Mouse (Mus musculus) gastrocnemius, postnatal 4 days (tissue): Measurements from ENCODE around the gene Amacr. TPM values are rescaled to one million over a fixed set of nuclear protein-coding genes. Genes with fewer than 3 reads are reported as not detected.
A peak's percentile ranks its signal among the peaks of the same experiment; 100 is the strongest.

Source experiments
- DNase-seq, 2 experiments: peaks; one replicate each; pipeline ENCODE4 v3.0.0; 2021 to 2022; ENCODE audit warnings: low spot score in 2 of 2, mixed read lengths in 2 of 2
- long read RNA-seq, 2 experiments: library from polyadenylated mRNA; stranded (forward); transcript quantifications; one replicate each; pipeline ENCODE4 v2.0.0; 2021
- total RNA-seq, 2 experiments: library from RNA; stranded (reverse); gene quantifications; 2 replicates each; pipeline ENCODE4 v1.2.3; 2021

Gene Amacr
- total RNA-seq, result 10 to 100 TPM; 19.0 to 22.1 TPM
- long read RNA-seq, experiment 1, transcript Amacr-201 (5 exons, 2,577 nt), result major isoform, 31 of 38 reads
- long read RNA-seq, experiment 1, partial matches to known transcripts, result 0 of 38 reads
- long read RNA-seq, experiment 1, other reads (novel, unspliced or antisense), result 7 of 38 reads
- long read RNA-seq, experiment 2, transcript Amacr-201 (5 exons, 2,577 nt), result major isoform, 34 of 40 reads
- long read RNA-seq, experiment 2, partial matches to known transcripts, result 0 of 40 reads
- long read RNA-seq, experiment 2, other reads (novel, unspliced or antisense), result 6 of 40 reads

DNA sequence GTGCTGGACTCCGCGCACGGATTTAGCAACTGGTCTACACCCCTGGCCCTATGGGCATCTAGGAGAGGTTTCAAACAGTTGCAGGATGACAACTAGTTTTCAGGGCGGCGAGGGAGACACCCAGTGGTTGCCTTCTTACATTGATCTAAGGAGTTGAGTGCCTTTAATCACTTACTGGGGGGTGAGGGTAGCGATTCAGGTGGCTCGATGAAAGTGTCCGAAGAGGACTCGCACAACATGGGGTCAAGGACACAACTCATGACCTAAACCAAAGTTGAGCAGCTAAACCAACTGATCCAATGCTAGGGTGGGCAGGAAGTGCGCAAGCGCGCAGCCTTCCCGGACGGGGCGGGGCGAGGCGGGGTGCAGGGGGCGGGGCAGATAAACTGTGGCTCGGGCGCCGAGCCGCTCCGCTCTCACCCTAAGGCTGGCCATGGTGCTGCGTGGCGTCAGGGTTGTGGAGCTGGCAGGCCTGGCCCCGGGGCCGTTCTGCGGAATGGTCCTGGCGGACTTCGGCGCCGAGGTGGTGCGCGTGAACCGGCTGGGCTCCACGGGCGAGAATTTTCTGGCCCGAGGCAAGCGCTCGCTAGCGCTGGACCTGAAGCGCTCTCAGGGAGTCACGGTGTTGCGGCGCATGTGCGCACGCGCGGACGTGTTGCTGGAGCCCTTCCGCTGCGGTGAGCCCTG lies at the start of gene Amacr:
Gene Amacr, plus strand, starts transcription at position 380 of the 687 bp plus-strand sequence.
- DNase-seq, result peak; percentile 80 to 88

DNA sequence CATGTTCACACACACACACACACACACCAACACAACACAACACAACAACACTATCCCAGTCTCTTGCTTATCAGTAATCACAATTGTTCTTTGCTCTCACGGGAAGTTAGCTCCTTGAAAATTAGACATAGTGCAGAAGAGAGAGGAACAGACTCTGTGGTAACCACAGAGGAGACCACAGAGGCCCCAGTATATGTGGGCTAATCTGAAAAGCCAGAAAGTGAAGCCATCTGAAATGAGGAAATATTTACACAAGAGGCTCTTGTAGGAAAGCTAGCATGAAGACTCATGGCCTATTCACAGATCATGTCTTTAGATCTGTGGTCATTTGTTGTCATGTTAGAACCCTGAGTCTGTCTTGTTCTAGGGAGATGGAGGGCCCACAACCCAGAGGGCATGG lies 47.6 kb upstream of the Amacr start:
- DNase-seq, result no peak

DNA sequence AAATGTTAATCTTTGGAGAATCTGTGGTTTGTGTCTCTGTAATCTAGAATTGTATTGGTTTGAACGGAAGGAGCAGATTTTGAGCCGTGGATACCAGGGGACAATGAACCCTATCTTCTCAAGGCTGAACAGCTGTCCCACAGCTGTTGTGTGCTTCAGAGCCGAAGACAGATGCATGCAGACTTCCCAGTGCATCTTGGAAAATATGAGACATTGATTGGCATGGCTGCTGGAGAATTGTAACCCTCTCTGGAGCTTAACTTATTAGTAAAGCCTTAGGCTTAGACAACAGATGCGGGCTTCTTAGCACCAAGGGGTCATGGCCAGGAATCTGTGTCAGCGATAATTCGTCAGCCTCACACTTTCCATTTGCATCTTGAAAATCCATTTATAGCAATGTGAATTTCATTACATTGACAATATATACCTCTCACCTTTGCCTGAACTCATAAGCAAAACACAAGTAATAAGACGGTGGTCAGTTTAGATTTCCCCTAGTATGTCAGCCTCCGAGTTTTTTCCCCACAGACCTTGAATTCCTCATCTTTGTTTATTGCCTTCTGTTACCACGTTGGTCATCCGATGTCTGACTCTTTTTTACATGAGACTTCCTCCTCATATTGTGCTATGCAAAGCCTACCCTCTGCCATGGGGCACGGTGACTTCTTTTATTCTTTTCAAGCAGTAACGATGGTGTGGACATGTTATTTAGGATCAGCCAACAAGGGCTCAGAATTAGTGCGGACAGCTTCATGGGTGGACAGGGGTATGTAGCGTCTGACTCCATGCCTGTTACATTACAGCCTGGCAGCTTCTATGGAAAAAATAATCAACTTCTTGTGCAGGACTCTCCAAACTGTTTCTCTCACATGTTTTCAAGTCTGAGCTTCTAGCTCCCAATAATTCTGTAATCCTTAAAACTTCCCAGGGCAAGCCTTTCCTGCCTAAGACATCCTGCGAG lies 41.1 kb upstream of the Amacr start:
- peak in 1 of 2 experiments; percentile 45 for DNase-seq

DNA sequence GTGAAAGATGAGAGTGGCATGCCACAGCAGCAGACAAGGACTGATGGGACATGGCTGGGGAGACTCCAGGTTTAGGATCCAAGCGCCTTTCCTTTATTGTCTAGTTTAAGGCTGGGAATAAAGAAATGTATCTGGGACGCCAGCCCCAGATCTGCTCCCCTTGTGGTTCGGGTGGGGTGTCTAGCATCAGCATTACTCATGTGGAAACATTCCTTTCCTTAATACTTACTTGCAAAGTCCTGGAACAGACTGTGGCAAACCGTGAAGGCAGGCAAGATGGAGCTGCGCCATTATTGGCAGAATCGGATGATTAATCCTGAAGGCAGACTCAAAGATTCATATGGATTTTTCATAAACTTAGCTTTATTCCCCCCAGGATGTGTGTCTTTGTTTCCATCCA lies 39.7 kb upstream of the Amacr start:
- peak in 1 of 2 experiments; percentile 33 for DNase-seq

DNA sequence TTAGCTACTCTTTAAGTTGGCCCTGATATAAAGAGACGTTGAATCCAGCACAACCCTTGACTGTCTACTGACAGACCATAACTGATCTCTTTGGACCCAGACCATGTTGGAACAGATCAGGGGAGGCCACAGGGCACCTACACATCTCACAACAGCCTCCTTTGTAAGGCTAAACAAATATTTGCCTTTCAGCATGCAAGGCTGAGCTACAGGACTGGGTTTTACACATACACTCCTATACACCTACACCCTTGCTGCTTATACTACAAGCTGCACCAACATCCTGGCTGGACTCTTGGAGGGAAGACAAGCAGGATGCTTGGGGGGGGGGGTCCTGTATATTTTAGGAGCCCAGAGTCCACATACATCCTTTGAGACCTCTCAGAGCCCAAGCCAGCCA lies 33.7 kb upstream of the Amacr start:
- DNase-seq, result no peak

DNA sequence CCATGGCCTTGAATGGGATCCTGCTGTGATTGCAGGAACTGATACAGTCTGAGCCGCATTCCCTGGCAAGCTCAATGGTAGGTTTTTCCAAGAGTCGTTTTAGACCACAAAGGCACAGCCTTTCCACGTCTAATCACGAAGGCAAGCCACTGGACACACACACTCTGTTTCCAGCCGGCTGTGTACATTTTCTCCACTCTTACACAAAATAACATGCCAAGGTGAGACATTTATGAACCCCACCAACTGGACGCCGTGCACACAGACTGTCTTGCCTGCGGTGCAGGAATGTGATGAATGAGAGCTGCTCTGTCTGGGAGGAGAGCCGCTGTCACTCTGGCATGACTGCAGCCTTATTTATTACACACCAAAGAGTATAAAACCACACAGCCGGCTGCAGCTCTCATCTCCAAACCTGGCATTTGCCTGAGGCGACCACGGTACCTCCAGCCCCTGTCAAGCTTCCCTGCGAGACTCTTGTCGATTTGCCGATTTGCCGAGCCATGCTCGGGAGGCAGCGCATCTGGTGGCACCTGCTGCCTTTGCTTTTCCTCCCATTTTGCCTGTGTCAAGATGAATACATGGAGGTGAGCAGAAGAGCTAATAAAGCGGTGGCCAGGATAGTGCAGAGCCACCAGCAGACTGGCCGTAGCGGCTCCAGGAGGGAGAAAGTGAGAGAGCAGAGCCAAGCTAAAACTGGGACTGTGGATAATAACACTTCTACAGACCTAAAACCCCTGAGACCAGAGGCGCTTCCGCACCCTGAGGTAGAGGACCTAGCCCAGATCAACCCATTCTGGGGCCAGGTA lies 29.4 kb upstream of the Amacr start, which contains the start of gene C1qtnf3:
Gene C1qtnf3, plus strand, starts transcription at position 382 of the 809 bp plus-strand sequence.
- peak in 1 of 2 experiments; percentile 47 for DNase-seq

DNA sequence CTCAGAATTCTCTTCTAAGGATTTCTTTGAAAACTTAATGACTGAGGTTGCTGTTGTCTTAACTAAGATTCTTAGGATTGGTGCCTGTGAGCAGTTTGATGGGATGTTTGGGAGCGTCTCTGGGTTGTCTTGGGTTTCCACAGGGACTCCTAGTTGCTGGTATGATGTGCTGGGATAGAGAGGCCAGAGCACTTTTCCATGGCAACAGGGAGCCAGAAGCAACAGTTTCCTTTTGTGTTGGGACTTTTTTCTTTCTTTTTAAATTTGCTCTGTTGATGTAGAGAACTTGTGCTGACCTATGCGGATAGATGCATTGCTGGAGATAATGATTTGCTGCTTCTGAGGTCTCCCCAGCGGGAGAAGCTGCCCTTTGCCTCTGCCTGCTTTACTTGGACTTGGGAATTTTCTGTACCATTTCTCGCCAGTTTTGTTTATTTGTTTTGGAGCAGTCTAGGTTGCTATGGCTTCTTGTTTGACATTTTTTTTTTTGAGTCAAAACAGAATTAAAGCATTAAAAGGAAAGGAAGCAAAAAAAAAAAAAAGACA lies 28.7 kb upstream of the Amacr start:
- DNase-seq, result no peak

DNA sequence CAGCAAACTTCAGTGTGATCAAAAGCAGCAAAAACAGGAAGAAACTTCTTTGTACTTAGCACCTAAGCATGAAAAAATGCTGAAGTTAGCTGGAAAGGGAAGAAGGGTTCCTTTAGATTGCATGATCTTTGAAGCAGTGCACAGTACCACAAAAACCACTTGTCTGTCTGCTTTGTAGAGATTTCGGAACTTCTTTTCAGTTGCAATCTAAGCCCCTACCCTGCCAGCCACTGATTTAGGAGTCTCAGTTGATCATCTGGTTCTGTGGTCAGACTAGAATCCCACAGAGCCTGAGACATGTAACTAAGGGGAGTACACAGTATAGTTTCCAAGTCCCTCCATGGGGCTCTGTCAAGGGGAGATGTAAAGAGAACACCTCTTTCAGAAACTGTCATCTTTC lies 28.1 kb upstream of the Amacr start:
- no peak for DNase-seq

DNA sequence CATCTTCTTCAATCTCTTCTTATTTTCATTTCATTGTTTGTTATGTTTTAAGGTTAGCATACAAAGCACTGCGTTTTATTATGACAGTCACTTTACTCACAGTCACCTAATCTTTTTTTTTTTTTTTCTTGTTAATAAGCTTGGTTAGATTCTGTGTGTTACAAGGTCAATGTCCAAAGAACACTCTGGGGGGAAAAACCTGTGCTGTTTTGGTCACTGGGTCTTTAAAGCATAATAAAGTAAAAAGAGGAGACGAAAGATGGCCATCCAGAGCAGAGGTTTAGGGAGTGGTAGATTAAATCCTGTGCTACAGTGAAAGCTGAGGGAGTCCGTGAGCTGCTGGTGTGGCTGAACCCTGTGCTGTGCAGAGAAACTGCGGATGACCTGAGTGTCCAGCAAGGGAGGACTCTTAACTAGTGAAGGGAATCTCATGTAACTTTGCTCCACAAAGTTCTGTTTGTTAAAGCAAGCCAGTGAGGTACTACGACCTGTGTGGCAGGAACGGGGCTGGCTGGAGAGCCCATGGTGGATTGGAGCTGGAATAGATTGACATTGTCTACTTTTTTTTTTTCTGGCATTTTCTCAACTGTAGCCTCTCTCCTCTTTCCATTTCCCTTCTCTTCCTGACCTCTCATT lies 27.1 kb upstream of the Amacr start:
- no peak for DNase-seq

DNA sequence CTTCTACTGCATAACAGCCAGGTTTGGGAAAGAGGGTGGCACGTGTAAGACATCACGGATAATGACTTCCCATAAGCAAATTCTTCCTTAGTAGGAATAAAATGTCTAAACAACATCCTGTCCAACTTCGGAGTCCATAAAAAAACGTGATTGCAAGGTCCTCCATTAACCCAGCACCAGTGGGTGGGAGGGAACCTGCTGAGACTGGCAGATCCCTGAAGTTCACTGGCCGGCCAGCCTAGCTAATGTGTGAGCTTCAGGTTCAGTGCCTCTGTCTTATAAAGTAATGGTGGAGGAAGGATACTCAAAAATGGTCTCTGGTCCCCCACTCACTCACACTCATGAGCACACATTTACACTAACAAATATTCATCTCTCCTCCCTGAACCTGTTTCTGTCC lies 26.4 kb upstream of the Amacr start:
- no peak for DNase-seq

DNA sequence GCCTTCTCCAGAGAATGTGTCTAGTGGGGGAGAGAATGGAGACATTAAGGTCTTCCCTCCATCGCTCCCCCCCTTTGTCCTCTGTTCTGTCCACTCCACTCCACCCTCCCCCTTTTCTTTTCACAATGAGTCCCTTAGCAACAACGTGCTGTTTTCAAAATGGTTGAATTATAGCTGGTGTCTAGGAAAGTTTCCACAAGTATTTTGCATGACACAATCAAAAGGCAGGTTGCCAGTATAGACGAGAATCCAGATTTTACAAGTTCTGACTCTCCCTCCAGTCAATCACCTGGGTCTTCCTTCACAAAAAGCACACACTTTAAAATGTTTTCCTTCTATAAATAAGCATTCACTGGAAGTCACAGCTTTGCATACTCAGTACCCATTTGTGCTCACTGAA lies 24.9 kb upstream of the Amacr start:
- DNase-seq, result no peak

DNA sequence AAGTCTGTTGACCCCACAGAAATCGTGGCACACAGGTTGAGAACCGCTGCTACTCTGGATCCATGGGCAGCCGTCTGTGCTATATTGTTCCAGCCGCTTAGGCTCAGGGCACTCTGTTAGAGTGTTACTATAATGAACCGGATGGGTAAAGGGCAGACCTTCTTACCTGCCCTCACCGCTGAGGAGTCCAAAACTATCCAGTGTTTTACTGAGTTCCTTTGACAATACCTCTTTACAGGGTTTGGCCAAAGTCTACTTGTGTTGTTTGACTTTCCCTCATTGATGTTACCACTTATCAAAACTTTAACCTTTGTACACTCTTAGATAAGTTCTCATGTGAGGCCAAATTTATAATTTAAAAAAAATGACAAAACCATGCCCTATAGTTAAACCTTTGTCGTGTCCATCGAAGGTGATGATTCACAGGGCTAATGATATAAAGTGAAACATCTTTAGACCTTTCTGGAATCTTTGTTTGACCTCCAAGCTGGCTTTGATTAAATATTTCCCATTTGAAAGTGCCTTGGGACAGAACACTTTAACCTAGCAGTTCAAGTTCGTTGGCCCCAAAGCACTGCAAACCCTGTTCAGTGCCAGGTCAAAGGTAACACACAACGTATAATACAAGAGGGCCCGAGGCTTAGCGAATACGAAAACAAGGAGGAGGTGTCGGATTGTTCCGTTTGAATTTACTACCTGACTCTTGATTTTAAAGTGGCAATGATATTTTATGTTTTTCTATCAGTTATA lies 22.1 kb upstream of the Amacr start:
- DNase-seq, result no peak

DNA sequence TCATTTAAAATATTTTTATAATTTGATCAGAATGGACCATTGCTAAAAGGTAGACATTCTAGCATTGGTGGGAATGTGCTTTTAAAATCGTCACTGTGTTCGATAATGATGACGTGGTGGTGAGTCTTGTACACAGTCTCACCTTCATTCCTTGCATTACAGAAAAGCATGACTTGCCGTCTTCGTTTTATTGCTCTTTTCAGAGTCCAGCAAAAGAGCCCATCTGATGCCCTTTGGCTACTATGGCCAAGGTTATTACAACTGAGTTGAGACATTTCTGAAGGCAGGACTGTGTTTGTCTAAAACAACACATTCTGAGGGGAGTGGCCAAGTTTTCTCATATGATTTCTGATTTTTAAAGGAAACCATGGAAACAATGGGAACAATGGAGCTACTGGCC lies 21.3 kb upstream of the Amacr start:
- DNase-seq, result no peak

DNA sequence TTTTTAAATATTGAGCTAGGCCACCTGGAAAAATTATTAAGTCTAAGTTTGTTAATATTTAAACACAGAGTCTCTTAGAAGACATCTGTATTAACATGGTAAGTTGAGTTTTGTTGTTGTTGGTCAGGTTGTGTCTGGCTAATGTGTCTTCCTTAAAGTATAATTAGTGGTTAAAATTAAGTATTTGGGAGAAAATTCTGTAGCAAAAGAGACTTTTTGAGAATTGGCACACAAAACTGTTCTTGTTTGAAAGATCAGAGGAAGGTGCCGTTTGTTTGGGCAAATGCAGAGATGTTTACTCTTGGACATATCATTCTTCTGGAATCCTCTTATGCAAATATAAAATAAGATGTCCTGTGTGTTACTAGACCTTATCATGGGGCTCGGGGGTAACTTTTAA lies 19.0 kb upstream of the Amacr start:
- DNase-seq, result no peak

DNA sequence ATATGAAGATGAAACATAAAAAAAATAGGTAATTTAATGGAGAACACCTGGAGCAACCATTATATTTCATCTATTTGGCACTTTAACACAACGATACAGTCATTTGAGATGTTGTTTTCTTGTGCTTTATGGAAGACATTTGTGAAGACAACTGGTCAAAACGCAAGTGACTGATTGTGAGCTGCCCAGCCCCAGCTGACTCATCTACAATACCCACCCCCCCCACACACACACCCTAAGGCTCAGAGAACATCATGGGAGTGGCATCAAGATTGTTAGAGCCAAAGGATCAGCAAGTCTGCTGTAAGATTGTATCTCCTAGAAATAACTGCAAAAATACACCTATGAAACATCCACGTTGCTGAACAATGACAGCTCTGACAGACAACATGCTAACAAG lies 12.1 kb upstream of the Amacr start:
- DNase-seq, result no peak

DNA sequence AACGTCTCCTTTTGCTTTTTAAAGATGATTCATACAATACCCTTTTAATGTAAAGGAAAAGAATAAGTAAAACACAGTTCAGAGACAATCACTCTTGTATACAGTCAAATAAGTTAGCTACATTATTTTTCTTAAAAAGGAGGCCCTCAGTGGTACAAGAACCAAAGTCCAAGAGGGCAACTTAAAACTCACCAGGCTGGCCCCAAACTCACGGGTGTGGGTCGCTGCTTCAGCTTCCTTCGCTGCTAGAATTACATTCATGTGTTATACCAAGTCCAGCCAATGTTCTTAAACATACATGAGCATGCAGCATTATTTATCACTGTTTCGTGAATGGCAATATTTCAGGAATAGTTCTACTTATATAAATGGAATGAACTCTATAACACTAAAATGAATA lies 10.8 kb upstream of the Amacr start:
- no peak for DNase-seq

DNA sequence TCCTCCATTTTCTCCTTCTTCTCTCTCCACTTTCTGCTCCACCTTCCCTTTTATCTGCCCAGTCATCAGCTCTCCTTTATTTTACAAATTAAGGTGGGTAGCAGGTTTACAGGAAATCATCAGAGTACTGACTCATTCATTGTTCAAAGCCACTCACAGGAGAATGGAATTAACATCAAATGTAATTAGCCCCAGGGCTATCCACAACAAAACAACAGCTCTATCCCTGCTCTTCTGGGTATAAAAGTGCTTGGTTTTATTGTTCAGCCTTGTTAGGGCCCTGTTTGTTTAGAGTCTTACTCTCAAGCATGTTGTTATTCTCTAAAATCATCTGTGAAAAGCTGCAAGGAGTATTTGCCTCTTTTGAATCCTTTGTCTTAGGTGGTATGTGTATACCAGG lies 4.4 kb upstream of the Amacr start:
- no peak for DNase-seq

DNA sequence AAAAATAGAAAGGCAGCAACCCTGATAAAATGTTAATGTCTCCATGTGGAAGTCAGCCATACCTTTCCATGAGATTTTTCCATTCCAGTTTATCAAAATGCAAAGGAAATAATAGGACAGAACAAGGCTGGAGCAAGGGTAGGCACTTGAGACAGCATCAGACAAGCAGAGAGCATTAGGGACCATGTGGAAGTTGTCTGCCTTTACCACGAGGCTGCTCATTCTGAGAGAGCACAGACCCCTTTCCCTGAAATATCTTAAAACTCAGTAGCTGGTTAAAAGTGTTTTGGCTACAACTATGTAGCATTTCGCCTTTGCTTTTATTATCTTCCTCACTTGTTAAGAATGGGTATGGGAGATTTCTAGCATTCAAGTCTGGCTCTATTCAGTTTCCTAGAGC lies 844 bp upstream of the Amacr start:
- no peak for DNase-seq

DNA sequence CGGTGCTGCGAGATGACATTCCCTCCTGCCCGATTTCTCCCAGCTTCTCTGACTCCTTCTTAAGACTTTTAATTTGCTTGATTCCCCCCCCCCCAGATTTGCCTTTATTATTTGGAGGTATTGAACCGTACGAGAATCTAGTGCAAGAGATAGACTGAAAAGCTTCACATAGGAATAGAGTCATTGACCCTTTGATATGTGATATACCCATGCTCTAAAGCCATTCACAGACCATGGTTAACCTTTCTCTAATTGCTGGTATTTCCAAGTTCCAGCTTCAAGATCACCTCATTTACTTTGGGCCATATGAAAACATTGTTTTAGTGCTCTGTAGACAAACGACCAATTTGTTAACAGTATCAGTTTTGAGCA lies 494 bp downstream of the Amacr start:
- DNase-seq, result no peak
